Mouse (Mus musculus) embryonic facial prominence, embryonic 13.5 days (tissue): Measurements from ENCODE around the gene Myo1a. TPM values are rescaled to one million over a fixed set of nuclear protein-coding genes. Genes with fewer than 3 reads are reported as not detected.

Experiments
- ATAC-seq: fragments of 200-750 bp; cut with Nextera tagmentation; 2 replicates; pipeline ENCODE4 v1.8.0; 2017; ENCODE audit warnings: low read depth; ENCODE audit not compliant: insufficient number of reproducible peaks, insufficient read depth, low FRiP score, low TSS enrichment
- H3K27ac ChIP-seq: fragments of 300-500 bp; sonication (generic); 2 replicates; pipeline ENCODE4 v1.5.1; 2015; ENCODE audit warnings: moderate library complexity, mild to moderate bottlenecking, inconsistent platforms
- H3K27me3 ChIP-seq: fragments of 300-500 bp; sonication (generic); 2 replicates; pipeline ENCODE4 v1.6.1; 2015; ENCODE audit warnings: mild to moderate bottlenecking, inconsistent platforms
- H3K36me3 ChIP-seq: fragments of 300-500 bp; sonication (generic); 2 replicates; pipeline ENCODE4 v1.6.1; 2015; ENCODE audit warnings: mild to moderate bottlenecking, inconsistent platforms
- H3K4me1 ChIP-seq: fragments of 300-500 bp; sonication (generic); 2 replicates; pipeline ENCODE4 v1.6.1; 2015; ENCODE audit warnings: inconsistent platforms
- H3K4me2 ChIP-seq: fragments of 300-500 bp; sonication (generic); 2 replicates; pipeline ENCODE4 v1.6.1; 2015; ENCODE audit warnings: moderate library complexity, mild to moderate bottlenecking, inconsistent platforms
- H3K4me3 ChIP-seq: fragments of 300-500 bp; sonication (generic); 2 replicates; pipeline ENCODE4 v1.5.1; 2015; ENCODE audit warnings: mild to moderate bottlenecking, inconsistent platforms
- H3K9ac ChIP-seq: fragments of 300-500 bp; sonication (generic); 2 replicates; pipeline ENCODE4 v1.6.1; 2015; ENCODE audit warnings: mild to moderate bottlenecking, inconsistent platforms
- H3K9me3 ChIP-seq: fragments of 300-500 bp; sonication (generic); 2 replicates; pipeline ENCODE4 v1.6.1; 2016; ENCODE audit warnings: inconsistent platforms
- WGBS: fragments of 180-500 bp; shearing (Covaris S2); methylation state at CpG from one replicate; pipeline ENCODE4 v1.1.7; 2015; ENCODE audit warnings: mixed read lengths; 5-methylcytosine and 5-hydroxymethylcytosine counted together
- polyA plus RNA-seq: library from polyadenylated mRNA; unstranded; fragments of >200 nt; fragmentation: Nextera tagmentation; extraction: Ambion mirVana; gene quantifications from 2 replicates; pipeline ENCODE4 v1.2.1, GENCODE M21; 2015

Myo1a gene
- polyA plus RNA-seq, 1 experiment from 2014 or later = 0.66 TPM

DNA sequence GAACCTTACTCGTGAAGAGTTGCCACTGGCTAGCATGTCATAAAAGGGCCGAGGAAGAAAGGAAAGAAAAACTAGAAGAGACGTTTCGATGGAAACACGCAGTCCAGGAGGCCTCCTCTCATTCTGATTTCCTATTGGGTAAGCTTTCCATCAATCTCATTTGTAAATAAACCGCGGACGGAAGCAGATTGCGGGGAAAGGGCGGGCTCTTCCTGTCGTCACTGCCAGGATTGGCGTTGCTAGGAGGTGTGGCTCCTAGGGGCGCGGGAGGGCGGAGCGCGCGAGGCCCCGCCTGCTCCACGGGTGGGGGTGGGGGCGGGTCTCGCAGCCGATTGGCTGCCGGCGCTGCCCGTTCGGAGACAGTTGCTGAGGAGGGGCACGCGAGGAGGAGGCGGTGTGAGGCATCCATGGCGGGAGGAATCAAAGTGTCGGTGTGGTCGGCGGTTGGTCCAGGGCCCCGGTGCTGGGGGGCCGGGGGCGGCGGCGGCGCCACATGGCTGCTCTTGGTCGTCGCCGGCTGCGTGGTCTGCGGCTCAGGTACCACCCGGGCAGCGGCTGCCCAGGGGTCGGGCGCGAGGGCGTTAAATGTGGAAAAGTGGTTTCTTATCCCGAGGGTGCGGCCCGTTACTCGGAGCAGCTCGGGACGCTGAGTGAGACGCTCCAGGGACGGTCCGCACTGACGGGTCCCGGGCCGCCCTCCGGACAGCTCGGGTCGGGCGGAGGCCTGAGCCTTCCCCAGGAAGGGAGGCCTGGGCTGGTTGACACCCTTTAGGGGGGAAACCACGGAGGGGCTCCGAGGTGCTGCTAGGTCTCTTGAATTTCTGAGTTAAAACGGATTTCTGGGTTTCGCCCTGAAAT, 28.1 kb upstream of the Myo1a start:
- under 1% methylated on average over 66 of the region's 71 CpGs for WGBS
- ATAC-seq = peak; percentile 90
- peak overlapping the region; percentile 79 for H3K4me3 ChIP-seq
- peak overlapping the region; percentile 84 for H3K27ac ChIP-seq
- H3K36me3 ChIP-seq = no peaks in the 10 kb centered on the region
- H3K9me3 ChIP-seq = no peaks in the 10 kb centered on the region
- H3K9ac ChIP-seq = peak overlapping the region; percentile 81
- H3K4me2 ChIP-seq = peak overlapping the region; percentile 94
- peaks cover 9% of the 10 kb centered on the region for H3K4me1 ChIP-seq
- H3K27me3 ChIP-seq = no peaks in the 10 kb centered on the region

DNA sequence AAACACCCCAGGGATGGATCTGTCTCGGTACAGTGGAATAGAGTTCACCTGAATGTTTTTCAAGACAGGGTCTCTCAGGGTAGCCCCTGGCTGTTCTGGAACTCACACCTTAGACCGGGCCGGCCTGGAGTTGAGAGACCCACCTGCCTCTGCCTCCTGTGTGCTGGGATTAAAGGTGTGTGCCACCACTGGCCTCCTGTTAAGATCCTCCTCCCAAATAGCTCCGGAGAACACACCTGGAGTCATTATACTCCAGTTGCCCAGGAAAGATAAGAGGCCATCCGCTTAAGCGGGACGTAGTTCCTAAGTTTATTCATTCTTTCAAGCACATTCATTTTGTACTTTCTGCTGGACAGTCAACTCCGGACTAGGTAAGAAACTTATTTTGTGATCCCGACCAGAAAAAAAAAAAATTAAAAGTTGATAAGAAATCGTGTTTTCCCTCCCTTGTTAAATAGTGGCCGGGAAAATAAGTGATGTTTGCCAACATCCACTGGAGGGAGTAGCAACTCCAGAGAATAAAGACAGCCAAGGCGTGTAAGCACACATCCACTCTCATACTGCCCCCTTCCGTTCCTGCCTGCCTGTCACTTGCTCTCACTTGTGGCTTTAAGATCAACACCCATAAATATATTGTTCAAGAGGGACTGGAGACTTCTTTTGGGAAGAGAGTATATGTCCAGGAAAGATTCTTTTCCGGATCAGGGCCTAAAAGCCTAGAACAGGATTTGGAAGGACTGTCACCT, 27.2 kb upstream of the Myo1a start:
- peak overlapping the region; percentile 81 for H3K9ac ChIP-seq
- ATAC-seq = no peak
- peak overlapping the region; percentile 84 for H3K27ac ChIP-seq
- peaks cover 13% of the 10 kb centered on the region for H3K4me1 ChIP-seq
- H3K4me3 ChIP-seq = peak overlapping the region; percentile 79
- WGBS = 10% methylated on average over 14 of the region's 14 CpGs
- peak overlapping the region; percentile 94 for H3K4me2 ChIP-seq
- no peaks in the 10 kb centered on the region for H3K9me3 ChIP-seq
- no peaks in the 10 kb centered on the region for H3K27me3 ChIP-seq
- H3K36me3 ChIP-seq = no peaks in the 10 kb centered on the region

DNA sequence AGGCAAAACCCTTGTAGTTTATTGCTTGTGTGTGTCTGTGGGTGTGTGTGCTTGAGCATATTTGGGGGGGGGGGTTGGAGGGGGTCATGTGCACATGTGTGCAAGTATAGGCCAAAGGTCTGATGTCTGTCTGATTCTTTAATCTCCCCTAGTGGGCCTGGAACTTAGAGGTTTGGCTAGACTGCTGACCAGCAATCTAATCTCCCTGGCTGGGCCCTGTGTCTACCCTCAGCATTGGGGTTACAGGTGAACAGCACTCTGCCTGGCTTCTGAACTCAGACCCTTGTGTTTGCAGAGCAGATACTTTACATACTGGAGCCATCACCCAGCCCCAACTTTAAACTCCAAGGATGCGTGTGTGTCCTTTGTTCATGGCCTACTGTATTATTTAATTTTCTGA, 25.8 kb upstream of the Myo1a start:
- no peak overlapping the region for H3K4me2 ChIP-seq
- no peaks in the 10 kb centered on the region for H3K36me3 ChIP-seq
- H3K9ac ChIP-seq = 0 out of 2 replicates have a peak overlapping the region, but pooled peaks have one; percentile 37
- no peak overlapping the region for H3K4me3 ChIP-seq
- no peak overlapping the region for H3K27ac ChIP-seq
- no peak for ATAC-seq
- peaks cover 13% of the 10 kb centered on the region for H3K4me1 ChIP-seq
- H3K9me3 ChIP-seq = no peaks in the 10 kb centered on the region
- H3K27me3 ChIP-seq = no peaks in the 10 kb centered on the region
- WGBS = 89% methylated on average over 1 of the region's 1 CpGs

DNA sequence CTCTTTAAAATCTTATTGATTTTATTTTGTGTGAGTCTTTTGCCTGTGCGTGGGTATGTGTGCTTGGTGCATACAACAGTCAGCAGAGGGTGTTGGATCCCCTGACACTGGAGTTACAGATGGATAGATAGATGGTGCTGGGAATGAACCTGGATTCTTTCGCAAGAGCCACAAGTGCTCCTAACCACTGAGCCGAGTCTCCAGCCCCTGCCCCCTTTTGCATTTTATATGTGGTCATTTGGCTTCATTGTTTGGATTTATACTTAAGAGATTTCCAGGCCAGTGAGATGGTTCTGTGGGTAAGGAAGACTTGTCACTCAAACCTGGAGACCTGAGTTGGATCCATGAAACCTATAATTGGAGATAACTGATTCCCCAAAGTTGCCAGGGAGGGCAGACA, 25.1 kb upstream of the Myo1a start:
- Histone ChIP-seq H3K27me3 (no peaks in the 10 kb centered on the region), H3K9ac (no peak overlapping the region), H3K27ac (no peak overlapping the region), H3K4me2 (no peak overlapping the region), H3K36me3 (no peaks in the 10 kb centered on the region), H3K9me3 (no peaks in the 10 kb centered on the region), H3K4me3 (no peak overlapping the region), H3K4me1 (peaks cover 13% of the 10 kb centered on the region)
- ATAC-seq = no peak
- WGBS = 86% methylated on average over 3 of the region's 3 CpGs

DNA sequence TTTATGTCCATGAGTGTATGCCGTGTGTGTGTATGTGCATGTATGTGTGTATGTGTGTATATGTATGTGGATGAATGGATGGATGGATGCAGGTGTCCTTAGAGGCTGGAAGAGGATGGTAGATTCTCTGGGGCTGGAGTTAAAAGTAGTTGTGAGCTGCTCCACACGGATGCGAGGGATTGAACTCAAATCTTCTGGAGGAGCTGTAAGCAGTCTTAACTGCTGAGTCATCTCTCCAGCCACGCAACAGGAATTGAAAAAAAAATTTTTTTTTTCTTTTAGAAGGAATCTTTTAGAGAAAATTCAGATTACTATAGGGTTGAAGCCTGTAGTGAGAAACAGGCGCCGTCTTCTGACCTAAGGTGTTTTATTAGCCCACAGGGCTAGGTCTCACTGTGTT, 22.1 kb upstream of the Myo1a start:
- ATAC-seq = no peak
- H3K9ac ChIP-seq = no peak overlapping the region
- no peaks in the 10 kb centered on the region for H3K36me3 ChIP-seq
- 81% methylated on average over 6 of the region's 6 CpGs for WGBS
- H3K4me3 ChIP-seq = no peak overlapping the region
- H3K27me3 ChIP-seq = no peaks in the 10 kb centered on the region
- H3K4me1 ChIP-seq = peaks cover 11% of the 10 kb centered on the region
- H3K27ac ChIP-seq = no peak overlapping the region
- no peaks in the 10 kb centered on the region for H3K9me3 ChIP-seq
- no peak overlapping the region for H3K4me2 ChIP-seq

DNA sequence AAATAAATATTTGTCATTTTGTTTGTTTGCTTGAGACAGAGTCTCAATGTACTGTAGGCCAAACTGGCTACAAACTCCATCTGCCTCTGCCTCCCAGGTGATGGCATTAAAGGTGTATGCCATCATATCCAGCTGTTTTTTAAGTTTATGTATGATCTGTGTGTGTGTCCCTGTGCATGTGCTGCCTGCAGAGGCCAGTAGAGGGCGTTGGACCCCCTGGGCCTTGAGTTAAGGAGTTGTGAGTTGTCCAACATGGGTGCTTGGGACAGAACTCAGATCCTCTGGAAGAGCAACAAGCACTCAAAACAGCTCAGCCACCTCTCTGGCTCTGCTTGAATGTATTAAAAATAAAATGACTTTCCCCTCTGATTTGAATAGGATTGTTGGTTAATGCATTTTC, 13.9 kb upstream of the Myo1a start:
- Histone ChIP-seq H3K4me2 (no peak overlapping the region), H3K9ac (no peak overlapping the region), H3K36me3 (peaks cover 47% of the 10 kb centered on the region), H3K27me3 (no peaks in the 10 kb centered on the region), H3K27ac (no peak overlapping the region), H3K4me3 (no peak overlapping the region), H3K9me3 (no peaks in the 10 kb centered on the region), H3K4me1 (peaks cover under 1% of the 10 kb centered on the region; the same call in 1 of the 2 replicates)
- WGBS = 23% methylated on average over 1 of the region's 1 CpGs
- no peak for ATAC-seq

DNA sequence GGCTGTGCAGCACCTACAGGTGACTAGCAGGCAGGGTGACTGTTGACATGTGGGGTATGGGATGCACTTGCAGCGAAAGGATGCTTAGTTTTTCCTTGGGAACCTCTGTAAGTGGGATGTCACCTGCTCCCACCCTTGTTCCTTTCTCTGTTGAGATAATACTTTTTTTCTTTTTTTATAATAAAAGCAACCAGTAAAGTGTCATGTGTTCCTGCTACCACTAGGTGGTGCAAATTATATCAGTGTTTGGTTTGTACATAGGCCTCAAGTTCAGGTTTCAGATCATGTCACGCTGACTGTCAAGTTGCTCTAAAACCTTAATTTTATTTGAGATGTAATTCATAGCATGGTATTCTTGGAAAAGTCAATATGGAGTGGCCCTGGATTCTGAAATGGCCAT, 10.3 kb upstream of the Myo1a start:
- Histone ChIP-seq H3K4me1 (no peaks in the 10 kb centered on the region), H3K4me2 (no peak overlapping the region), H3K4me3 (no peak overlapping the region), H3K36me3 (peaks cover 65% of the 10 kb centered on the region), H3K9ac (no peak overlapping the region), H3K9me3 (no peaks in the 10 kb centered on the region), H3K27me3 (no peaks in the 10 kb centered on the region), H3K27ac (no peak overlapping the region)
- ATAC-seq = no peak
- 48% methylated on average over 2 of the region's 2 CpGs for WGBS

DNA sequence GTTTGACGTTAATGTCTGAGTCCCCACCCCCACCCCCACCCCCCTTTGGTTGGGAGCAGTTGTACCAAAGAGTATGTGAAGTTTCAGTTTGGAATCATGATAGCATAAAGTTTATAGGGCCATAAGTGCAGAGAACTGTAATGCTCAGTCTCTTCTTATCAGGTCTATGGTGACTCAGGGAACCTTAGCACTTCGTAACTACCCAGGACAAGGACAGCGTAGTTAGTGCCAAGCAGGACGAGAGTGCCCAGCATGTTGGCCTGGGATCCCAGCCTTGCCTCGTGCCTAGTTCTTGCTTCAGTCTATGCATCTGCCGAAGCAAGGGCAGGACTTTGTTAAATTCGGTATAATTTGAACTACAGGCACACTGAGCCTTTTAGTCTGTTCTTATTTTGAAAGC, 9.2 kb upstream of the Myo1a start:
- WGBS = 93% methylated on average over 7 of the region's 7 CpGs
- Histone ChIP-seq H3K4me2 (no peak overlapping the region), H3K36me3 (peaks cover 65% of the 10 kb centered on the region), H3K9ac (no peak overlapping the region), H3K9me3 (no peaks in the 10 kb centered on the region), H3K27me3 (no peaks in the 10 kb centered on the region), H3K4me1 (no peaks in the 10 kb centered on the region), H3K4me3 (no peak overlapping the region), H3K27ac (no peak overlapping the region)
- ATAC-seq = no peak

DNA sequence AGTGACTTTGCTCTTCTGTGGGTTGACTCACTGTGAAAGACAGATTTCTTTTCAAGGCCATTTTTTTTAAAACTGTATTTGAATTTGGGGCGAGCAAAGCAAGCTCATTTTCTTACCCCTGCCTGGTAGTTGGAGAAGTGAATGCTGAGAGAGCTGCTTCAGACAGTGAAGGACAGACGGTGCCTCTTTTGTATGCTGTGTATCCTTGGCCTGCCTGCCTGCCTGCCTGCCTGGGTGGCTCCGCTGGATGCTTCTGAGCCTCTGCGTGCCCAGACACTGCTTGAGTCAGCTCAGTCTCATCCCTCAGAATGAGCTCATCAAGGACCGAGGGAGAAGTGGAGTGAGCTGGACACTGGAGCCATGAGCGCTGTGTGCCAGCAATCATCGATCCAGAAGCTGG, 6.0 kb upstream of the Myo1a start:
- Histone ChIP-seq H3K27ac (no peak overlapping the region), H3K9ac (no peak overlapping the region), H3K4me2 (no peak overlapping the region), H3K27me3 (no peaks in the 10 kb centered on the region), H3K9me3 (no peaks in the 10 kb centered on the region), H3K4me1 (no peaks in the 10 kb centered on the region), H3K4me3 (no peak overlapping the region), H3K36me3 (peaks cover 44% of the 10 kb centered on the region)
- ATAC-seq = no peak
- 87% methylated on average over 7 of the region's 7 CpGs for WGBS

DNA sequence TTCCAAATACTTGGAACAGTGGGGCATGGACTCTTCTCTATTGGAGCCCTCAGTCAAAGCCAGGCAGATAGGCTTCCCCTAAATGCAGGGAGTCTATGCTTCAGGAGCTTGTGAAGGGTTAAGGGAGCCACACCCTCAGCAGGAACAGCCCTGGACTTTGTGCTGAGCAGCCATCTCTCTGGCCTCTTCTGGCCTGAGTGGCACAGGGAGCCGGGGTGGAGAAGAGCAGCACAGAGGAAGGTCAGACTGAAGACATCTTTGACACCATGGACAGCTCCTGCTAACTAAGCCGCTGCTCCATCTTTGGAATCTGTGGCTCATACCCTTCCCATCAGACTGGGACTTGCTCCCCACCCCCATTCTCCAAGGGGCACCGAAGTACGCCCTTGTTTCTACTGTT, 1.7 kb upstream of the Myo1a start:
- H3K4me2 ChIP-seq = no peak overlapping the region
- H3K4me1 ChIP-seq = no peaks in the 10 kb centered on the region
- H3K9ac ChIP-seq = no peak overlapping the region
- no peak overlapping the region for H3K4me3 ChIP-seq
- H3K36me3 ChIP-seq = peaks cover 21% of the 10 kb centered on the region
- H3K9me3 ChIP-seq = no peaks in the 10 kb centered on the region
- ATAC-seq = no peak
- 38% methylated on average over 4 of the region's 4 CpGs for whole genome bisulfite sequencing
- H3K27ac ChIP-seq = no peak overlapping the region
- H3K27me3 ChIP-seq = no peaks in the 10 kb centered on the region

DNA sequence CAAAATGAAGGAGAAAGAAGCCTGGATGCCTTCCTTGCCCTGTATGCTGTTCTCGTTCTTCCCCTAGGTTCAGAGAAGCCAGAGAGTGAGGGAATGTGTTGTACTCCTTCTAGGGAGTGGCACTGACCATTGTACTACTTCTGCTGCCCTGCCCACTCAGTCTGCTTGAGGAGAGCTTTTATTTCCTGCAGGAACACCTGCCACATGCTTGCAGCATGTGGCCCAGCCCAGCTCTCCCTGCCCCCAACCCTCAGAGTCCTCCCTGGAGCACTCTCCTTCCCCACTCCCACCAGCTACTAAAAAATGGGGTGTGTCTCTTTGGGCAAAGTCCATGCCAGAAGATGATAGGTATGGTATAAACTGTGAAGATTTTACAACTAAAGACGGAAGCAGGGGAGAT, 677 bp upstream of the Myo1a start:
- Histone ChIP-seq H3K9me3 (no peaks in the 10 kb centered on the region), H3K4me3 (no peak overlapping the region), H3K4me1 (no peaks in the 10 kb centered on the region), H3K9ac (no peak overlapping the region), H3K36me3 (peaks cover 12% of the 10 kb centered on the region), H3K27me3 (no peaks in the 10 kb centered on the region), H3K4me2 (no peak overlapping the region), H3K27ac (no peak overlapping the region)
- WGBS = 66% methylated on average over 2 of the region's 2 CpGs
- no peak for ATAC-seq

DNA sequence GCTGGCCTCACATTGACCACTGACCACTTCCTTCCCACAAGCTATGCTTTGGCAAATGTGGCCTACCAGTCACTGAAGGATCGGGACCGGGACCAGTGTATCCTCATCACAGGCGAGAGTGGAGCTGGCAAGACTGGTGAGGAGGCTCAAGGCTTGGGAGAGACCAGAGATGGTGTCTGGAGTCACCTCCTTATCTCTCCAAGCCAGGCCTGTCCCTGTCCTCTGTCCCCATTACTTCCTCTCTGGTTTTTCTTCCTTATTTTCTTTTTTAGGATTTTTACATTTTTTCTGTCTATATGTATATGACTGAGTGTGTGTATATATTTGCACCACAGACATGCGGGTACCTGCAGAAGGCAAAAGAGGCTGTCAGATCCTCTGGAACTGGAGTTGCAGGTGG, 813 bp downstream of the Myo1a start:
- Histone ChIP-seq H3K9ac (no peak overlapping the region), H3K4me3 (no peak overlapping the region), H3K4me1 (no peaks in the 10 kb centered on the region), H3K27ac (no peak overlapping the region), H3K4me2 (no peak overlapping the region), H3K36me3 (no peaks in the 10 kb centered on the region), H3K9me3 (no peaks in the 10 kb centered on the region), H3K27me3 (no peaks in the 10 kb centered on the region)
- ATAC-seq = no peak
- WGBS = 87% methylated on average over 4 of the region's 4 CpGs
